Mouse (Mus musculus) spleen, postnatal 4 days (tissue): ENCODE measurements around the gene Slc5a10.

Experiments
- DNase-seq, 2 experiments: peaks; one replicate each; pipeline ENCODE4 v3.0.0; 2022; ENCODE audit warnings: low spot score in 2 of 2

The Slc5a10 gene

DNA sequence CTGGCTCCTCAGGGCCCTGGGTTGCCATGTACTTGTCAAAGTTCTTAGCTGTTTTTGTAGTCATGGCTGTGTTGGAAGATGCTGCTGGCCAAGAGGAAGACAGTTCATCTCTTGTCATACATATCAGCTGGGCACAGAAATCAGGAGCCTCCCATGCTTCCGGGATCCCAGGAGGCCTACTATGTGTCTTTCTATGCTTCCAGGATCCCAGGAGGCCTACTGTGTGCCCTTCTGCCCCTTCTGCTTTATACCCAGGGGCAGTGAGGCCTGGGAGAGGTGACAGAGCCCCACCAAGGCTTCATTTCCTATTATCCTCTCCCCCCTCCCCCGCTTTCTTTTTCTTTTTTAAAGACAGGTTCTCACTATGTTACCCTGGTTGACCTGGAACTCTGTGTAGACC is 15.0 kb downstream of the Slc5a10 start:
- DNase-seq, result no peak

DNA sequence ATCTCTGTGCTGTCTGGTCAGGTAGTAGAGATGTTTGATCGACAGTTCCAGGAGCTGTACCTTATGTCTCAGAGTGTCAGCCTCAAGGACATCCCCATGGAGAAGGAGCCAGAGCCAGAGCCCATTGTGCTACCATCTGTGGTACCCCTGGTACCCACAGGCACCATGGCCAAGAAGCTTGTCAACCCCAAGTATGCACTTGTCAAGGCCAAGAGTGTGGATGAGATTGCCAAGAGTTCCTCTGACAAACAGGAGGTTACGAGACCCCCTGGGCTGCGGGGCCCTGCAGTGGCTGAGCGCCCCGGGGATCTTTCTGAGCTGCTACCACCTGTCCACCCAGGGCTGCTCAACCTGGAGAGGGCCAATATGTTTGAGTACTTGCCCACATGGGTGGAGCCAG is 18.1 kb downstream of the Slc5a10 start:
- DNase-seq, result no peak

DNA sequence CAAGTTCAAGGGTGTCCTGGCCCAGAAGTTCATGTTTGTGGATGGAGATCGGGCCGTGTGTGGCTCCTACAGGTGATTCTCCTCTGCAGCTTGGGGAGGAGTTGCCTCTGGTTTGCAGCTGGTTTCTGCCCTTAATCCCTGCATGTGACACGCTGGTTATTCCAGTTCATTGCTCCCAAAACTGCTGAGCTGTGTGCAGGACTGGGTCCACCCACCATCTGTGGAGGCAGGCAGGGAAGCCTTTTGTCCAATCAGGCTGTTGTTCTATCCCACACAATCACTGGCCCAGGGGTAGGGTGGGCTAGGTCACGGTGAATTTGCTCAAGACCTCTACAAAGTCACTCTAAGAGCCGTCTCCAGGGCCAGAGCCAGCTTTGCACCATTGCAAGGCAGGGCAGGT is 18.9 kb downstream of the Slc5a10 start:
- DNase-seq, result no peak

DNA sequence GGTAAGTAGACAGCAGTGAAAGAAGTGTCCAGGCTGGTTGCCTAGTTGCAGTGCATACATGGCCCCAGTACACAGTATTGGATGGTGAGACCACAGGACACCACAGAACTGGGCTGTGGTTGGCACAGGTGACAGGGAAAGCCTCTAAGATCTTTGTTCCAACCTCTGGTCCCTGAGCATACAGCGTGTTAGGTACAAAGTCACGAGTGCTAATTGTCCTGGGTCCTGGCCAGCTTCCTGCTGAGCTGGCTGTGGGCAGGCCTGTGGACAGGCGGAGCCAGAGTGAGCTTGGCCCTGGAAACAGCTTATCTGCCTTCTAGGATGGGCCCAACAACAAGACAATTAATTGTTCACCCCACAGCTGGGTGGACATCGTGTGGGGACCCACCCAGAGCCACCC is 20.7 kb downstream of the Slc5a10 start:
- DNase-seq, result no peak

DNA sequence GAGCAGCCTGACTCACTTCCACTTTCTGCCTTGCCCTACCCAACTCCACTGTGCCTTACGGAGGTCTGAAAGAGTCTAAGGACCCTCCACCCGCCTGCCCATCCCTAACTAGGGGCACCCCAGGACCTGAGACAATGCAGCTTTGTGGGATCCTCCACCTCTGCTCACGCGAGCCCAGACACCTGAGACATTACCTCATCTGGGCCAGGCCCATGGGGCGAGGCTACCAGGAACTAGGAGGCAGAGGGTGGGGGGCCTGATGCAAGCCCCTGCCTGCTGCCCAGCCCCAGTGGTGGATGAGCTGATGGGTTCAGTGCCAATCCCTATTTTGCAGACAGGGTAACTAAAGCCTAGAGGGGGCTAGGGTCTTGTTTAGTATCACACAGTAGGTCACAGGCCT is 21.2 kb downstream of the Slc5a10 start:
- no peak for DNase-seq

DNA sequence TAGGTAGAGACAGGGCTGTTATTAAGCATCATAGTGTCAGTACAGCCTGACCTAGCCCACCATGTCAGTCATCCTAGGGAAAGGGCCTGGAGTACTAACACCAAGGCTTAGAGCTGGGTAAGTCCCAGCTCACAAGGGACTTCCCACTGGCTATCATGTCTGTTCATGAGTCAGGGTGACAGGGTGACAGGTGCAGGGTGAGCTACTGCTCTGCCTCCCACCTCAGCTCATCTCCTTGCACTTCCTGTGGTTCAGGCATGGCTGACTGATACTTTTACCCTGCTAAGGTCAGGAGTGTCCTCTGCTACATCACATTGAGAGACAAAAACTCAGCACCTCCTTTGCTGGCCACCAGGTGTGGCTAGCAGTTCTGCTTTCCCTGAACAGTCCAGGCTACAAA is 21.8 kb downstream of the Slc5a10 start:
- no peak for DNase-seq

DNA sequence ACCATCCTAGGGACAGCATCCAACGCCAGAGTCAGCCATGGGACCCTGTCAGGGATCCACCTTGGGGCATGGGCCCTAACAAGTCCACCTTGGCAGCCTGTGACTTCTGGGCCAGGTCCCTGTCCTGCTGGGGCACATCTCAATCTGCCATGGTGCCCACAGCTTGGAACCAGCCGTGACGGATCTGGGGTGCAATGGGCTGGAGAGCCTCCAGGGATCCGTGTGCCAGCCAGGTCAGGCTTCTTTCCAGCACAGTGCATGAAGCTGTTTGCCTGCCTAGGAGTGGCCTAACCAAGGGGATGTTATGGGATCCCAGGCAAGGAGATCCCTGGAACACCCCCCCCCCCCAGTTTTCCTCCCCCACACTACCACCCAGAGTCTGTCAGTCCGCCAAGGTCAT is 27.6 kb downstream of the Slc5a10 start:
- no peak for DNase-seq

DNA sequence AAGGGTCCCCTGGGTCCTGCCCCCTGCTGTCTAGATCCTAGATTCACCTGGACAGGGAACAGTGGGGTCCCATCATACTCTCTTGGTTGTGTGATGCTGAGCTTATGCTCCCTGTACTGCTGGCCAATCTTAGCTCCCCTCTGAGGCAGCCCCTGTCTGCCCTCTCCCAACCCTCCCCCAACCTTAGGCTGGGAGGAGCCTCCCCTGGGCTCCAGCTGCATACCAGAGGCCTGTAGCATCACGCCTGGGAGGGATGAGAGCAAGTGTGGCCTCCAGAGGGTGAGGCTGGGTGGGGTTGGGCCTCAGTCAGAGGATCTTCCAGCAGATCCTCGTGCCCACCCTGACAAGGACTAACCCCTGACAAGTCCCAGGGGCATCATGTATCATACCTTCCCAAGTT is 33.0 kb downstream of the Slc5a10 start:
- no peak for DNase-seq

DNA sequence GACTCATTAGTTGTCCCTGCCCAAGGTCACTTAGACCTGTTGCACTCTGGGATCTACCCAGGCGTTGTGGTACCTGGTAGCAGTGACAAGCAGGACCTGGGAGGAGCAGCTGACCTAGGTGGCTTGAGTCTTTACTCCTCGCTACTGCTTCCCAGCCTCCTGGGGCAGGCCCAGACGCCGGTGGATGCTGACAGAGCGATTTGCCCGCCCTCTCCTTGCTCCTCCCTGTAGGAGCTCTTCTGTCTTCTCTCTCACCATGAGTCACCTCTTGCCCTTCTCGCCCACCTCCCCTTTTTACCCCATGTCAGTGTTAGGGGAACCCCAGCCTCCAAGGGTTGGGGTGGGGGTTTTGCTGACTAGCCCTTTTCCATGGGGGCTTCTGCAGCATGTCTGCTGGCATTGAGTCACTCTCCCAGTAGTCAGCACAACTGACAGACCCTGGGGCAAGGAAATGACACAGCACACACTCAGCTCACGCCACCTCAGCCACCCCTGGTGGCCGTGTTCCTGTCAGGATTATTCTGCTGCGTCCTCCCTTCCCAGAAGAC is 33.6 kb downstream of the Slc5a10 start:
- DNase-seq, result no peak

DNA sequence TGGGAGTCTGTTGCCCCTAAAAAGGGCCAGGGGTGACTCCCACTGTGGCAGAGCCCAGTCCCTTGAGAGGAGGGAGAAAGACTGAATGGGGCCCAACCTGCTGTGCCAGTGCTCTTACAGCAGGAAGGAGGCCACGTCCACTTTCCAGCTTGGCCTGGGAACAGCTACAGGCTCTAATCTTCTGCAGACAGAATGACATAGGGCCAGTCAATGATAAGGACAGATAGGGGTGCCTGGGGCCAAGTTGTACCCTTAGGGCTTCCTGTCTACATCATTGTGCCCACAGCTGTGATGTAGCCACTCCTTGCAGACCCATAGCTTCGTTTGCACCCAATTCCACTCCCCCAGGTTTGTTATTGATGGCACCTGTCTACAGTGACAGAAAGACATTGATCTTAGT is 34.5 kb downstream of the Slc5a10 start:
- peak in 1 of 2 experiments; percentile 42 for DNase-seq

DNA sequence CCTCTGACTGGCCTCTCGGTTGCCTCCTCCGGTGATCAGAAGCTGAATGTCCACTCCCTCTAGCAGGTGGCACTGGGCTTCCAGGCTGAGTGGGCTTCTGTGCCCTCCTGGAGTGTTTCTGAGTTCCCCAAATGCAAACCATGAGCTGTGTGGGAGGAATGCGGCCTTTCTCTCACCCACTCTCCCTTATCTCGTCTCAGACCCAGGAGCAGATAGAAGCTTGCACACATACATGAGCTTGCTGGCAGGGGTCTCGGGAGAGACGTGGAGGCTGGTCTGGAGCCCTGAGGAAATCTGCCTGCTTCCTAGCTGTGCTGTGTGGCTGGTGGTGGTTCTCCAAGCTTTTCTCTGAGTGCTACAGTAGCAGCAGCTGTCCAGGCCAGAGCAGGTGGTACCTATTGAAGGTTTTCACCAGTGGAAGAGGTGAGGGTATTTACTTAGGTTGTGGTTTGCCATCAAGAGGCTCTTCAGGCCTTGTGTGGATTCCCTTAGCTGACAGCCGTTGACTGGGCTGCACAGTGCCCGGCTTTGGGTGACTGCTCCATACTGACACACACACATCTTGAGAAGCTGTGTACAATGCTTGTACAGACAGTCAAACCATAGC is 35.4 kb downstream of the Slc5a10 start:
- DNase-seq, result no peak

DNA sequence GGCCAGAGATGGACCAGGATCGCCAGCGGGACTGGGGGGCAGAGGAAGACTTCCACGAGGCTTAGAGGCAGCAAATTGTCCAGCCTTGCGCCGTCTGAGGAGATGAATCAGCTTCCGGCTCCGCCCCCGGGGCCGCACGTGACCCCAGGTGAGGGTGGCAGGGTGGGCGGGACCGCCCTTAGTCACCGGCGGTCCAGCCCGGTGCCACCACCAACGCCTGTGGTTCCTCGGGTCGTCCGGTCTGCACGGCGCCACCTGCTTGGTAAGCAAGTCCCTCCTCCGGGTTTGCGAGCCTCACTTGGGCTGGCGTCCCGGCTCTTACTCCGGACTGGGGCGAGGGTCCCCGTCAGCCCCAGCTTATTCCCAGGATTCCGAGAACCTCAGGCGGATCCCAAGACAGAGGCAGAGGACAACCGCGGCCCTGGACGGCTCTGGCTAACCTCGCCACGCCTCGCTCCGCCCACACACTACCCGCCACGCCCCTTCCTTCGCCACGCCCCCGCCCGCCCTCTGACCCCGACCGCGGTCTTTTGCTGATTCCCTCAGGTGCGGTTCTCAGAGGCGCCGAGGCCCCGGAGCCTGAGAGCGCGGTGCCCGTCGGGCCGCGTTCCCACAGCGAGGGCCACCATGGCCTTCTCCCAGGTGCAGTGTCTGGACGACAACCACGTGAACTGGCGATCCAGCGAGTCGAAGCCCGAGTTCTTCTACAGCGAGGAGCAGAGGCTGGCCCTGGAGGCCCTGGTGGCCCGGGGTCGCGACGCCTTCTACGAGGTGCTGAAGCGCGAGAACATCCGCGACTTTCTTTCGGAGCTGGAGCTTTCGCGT is 36.5 kb downstream of the Slc5a10 start, which contains the start of gene Fam83g:
Gene Fam83g, plus strand, starts transcription at position 185 of the 825 bp plus-strand sequence.
- DNase-seq, result peak; percentile 89 to 95

DNA sequence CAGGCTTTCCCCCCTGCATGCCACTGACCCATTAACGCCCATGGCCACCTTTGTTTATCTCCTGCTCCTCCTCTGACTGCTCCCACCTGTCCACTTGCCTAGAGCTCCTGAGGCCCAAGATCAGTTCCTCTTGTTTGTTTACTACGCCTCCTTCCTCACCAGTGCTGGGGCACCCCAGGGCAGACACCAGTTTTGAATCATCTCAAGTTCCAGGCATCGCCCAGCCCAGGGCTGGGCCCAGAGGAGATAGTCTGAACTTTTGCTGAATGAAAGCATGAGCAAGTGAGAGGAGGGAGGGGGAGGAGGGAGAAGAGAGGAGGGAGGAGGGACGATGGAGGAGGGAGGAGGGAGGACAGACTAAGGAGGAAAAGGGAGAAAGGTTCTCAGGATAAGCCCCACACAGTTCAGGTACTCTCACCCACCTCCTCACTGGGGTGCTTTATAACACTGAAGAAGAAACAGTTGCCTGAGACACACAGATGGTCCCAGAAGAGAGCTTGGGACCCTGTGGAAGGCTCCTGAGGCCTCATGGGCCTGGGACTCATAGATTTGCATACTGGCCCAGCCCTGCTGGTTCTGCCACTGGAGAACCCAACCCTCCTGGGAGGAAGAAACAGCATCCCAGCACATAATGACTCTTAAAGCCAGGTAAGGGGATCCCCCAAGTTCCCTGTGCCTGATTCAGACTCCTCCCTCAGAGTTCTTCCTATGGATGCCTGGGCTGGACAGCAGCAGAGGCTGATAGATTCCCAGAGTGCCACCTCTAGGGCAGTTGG is 41.3 kb downstream of the Slc5a10 start:
- no peak for DNase-seq

DNA sequence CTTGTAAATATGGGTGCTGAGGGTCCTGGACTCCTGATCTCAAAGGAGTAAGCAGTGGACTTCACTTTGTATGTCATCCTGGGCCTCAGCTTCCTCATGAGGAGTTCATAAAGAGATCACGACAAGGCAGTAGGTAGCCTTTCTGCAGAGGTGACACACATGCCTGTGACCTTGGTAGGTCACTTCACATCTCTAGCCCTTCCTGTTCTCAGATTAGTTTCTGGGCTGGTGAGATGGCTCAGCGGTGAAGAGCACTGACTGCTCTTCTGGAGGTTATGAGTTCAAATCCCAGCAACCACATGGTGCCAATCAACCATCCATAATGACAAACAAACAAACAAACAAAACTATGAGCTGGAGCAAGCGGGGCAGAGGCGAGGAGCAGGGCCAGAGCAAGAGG is 42.9 kb downstream of the Slc5a10 start:
- DNase-seq, result no peak

DNA sequence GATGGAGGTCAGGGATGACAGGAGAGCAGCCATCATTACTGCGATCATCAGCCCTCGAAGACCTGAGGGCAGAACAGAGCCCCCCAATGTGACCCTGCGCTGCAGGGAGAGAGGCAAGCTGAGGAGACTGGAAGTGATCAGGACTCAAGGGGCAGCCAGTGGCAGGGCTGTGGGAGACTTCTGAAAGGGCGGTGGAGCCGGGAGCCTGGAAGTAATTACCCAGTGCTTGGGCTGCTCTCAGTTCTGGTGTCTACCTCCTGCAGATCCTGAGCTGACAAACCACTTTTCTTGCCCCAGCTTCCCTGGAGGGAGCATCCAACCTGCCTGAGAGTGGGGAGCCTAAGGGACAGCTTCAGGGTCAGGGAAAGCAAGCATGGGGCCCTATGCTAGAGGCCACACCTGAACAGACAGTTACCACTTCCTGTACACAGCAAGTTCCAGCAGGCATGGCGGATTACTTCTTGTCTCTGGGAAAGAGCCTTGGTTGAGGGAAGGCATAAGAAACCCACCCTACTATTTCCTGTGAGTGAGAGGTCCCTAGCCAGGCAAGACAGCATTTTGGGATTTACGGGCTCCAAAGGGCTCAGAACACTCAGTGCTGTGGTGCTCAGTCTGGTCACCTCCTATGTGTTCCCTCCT is 44.3 kb downstream of the Slc5a10 start:
- DNase-seq, result no peak

DNA sequence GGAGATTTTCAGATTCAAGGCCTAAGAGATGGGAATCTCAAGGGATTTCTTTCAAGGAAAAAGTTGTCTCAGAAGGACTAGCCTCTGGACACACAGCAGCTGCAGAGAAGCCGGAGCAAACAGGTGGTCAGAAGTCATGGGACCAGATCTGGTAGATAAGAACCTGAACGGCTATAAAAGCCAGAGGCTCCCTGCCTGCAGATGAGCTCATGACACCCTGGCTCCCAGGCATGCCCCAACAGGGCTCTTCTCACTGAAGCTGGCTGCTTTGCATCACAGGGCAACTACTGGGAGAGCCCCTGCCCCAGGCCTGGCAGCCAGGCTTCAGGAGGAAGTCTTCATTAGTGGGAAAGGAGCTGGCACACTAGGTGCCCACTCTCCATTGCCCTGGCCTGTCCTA is 45.3 kb downstream of the Slc5a10 start:
- no peak for DNase-seq

DNA sequence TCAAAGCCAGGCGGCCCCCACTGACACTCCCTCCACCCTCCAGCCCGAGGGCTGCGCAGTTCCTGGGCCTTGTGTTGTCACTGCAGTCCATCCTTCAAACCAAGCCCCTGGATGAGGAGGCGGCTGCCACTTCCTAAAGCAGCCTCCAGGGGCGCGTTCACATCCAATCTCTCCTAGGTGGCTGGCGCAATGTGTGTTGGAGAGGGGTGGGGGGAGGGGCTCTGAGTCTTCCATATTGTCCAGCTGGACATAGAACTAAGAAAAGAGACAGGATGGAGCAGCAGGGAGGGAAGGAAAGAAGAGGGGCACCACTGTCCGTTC is 45.8 kb downstream of the Slc5a10 start:
- DNase-seq, result no peak

DNA sequence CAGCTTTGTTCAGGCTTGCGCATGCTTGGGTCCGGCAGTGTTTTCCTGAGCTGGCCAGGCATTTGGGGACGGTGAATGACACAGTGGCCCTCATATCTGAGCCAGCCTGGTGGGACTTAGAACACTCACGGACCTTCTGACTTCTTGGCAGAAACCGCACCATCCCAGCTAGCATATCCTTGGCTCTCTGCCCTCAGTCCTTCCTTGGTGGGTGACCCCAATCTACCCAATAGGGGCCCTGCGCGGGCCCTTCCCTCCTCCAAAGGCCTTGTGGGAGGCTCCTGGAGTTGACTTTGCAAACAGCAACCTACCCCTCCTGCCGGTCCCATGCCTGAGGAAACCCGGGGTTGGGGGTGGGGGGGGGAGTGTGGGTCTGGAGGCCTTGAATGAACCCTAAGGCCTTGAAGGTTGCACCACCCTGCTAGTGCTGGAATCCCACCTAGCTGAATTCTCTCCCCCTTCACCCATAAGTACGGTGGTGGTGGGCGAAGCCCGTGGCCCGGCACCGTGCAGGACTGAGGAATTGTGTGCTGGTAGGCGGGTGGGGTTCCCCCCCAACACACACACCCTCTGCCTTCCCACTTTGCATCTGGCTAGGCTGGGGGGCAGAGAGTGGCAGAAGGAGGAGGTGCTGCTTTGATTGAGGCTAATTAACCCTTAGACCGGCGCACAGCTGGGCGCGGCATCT is 46.3 kb downstream of the Slc5a10 start:
- no peak for DNase-seq

DNA sequence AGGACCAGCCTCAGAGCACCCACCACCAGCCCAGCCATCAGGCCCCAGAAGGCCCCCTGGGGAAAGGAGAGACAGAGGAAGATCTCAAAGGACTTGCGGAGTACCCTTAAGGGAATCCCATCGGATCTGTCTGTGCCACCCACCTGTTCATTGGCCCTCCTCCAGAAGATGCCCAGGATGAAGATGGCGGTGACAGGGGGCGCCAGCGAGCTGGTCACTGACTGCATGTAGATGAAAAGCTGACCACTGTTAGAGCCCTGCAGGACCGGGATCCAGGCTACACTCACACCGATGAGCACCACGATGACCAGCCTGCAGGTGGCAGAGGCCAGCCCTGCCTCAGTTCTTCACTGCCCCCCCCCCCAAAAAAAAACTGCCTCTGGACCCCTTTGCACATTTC is 46.9 kb downstream of the Slc5a10 start:
- DNase-seq, result no peak

DNA sequence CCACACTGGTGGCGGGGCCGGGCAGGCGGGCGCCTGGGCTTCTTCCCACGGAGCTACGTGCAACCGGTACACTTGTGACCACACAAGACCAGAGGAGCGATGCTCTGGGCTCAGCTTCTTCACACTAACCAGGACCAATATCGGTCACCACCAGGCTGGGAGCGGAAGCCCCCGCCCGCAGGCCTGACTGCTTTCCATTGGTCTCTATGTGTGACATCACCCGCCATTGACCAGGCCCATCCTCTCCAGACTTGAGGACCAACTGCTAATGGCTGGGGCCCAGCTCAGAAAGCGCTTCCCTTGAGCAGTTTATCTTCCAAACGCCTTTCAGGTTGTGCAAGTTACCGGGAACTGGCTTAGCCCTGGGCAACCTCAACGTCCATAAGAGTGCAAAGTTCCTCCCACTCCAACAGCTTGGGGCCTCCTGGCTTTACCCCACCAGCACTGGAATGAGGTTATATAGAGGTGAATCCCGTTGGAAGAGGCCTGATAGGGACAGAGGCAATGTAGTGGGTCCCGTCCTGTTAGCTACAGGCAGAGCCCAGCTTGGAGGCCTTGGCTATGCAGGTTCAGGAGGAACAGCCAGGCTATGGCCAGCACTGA is 48.7 kb downstream of the Slc5a10 start:
- DNase-seq, result no peak
